Mouse (Mus musculus): ENCODE data around the gene Pacrg.

The Pacrg gene

DNA sequence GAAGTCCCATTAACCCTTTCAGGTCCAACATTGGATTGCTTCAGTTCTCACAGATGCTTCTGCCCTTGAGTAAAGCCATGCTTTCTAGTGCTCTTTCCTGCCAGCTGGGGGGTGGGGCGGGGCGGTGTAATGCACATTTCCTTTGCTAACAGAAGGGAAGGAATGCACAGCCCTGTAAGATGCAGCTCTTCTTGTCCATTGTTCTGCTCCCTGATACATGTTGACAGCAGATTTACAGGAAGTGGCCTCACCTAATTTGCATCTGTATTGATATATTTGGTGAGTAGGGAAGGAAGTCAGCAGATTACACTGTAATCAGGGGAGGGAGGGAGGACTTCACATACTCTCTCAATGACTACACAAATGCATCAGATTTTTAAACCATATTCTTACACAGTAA, 100.0 kb downstream of the Pacrg start:
- DNase-seq (ENCODE audit: low spot score): no peak

DNA sequence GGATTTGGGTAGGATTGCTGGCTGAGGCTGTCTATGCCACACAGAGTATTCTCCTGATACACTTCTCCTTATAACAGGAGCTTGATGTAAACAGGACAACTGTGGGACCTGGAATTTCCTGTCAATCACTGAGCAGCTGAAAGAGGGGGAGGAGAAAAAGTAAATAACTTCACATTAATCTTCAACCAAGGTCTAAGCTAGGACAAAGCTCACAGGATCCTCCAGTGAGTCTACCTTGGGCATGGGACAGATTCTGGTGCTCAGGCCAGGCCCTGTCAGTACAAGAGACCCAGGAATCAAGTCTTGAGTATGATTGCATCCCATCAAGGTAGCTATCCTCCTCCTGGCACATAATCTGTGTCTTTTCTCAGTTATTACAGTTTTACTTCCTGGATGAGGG, 102.1 kb downstream of the Pacrg start:
- no peak for DNase-seq (ENCODE audit: low spot score)

DNA sequence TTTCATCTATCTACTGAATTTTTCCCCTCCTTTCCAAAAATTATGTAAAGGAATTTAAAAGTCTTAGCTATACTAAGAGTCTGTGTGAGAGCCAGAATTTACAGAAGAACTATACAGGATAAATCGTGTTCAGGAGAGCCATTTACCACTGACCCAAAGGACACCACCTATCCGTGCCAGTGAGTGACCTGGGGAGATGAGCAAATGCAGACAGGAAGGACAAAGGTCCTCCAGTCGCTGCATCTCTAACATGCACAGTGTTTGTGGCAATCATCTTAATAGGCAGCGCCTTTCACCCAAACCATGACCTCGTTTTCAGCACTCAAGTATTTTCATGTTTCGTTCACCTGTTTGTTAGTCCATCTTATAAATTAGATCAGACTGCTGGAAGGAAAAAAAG, 105.4 kb downstream of the Pacrg start:
- DNase-seq (ENCODE audit: low spot score): no peak

DNA sequence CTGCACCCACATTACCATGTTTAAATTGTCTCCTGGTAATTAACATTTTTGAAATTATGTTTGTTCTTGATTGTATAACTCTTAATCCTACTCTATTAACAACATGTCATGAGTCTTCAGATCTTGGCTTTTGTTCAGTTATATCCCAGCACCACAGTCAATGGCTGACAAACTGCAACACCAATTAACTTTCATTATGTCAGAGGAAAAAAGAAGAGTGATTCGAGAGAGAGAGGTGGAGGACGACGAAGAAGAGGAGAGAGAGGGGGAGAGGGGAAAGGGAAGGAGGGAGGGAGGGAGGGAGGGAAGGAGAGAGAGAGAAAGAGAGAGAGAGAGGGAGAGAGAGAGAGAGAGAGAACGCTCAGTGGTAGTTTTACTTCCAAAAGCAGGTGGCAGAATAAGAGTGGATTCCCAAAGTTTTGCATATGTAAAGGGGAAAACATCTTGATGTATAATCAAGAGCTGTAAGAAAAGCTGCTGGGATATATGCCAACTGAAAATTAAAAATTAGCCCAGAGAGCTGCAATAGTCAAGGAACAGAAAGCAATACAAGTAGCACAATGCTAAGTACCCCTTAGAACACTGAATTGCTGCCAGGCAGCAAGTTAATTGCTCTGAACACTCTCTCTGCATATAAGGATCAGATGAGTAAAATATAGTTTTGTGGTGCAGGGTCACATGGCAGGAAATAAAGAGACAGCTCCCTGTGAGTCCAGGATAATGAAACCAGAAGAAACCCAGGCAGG, 107.6 kb downstream of the Pacrg start:
- peak; percentile 36 for DNase-seq (ENCODE audit: low spot score)

DNA sequence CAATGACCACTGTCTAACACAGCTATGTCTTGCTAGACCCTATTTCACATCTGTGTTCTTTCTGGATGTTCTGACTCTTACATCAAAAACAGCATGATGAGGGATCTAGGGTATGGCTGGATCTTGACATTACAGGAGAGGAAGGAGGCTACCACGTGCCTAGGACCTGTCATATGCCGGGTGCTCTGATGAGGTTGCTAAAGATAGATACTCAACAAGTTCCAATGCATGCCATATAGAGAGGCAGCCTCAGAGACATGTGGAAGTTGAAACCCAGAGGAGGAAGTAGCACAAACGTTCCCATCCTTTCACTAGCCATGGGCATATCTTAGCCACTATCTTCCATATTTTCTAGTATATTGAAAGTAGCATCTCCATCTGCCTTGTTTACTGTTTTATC, 115.3 kb downstream of the Pacrg start:
- no peak for DNase-seq (ENCODE audit: low spot score)

DNA sequence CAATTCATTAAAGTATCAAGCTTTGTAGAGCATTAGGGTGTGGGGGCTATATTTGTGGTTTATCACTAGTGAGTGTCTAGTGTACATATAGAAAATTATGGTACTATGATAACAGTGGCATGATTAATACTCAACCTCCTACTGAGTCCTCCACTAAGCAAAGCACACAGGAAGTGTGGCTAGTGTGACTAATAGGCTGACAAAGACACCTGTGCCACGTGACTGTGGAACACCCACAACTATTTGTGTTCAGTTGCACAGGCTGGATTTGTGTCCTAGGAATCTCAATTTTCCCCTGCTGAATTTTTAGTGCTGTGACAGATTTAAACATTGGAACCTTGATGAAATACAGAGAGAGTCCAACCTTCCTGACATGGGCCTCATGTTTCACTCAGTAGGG, 118.5 kb downstream of the Pacrg start:
- no peak for DNase-seq (ENCODE audit: low spot score)

DNA sequence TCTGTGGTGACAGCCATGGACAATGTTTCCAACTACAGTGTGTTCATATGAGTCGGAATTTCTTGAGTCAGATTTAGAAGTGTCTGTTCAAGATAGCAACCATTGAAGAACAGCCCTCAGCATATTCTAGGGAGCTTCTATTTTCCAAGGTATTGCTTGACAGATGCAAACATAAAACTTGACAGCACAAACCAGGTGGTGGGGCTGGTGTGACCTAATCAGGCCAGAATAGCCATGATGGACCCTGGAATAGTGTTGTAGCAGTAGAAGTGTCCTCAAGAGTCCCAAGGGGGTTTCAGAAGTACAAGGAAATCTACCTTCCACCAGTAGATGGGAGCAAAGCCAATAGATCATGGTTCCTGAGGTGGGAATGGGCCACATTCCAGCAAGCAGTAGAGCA, 123.0 kb downstream of the Pacrg start:
- DNase-seq (ENCODE audit: low spot score): no peak

DNA sequence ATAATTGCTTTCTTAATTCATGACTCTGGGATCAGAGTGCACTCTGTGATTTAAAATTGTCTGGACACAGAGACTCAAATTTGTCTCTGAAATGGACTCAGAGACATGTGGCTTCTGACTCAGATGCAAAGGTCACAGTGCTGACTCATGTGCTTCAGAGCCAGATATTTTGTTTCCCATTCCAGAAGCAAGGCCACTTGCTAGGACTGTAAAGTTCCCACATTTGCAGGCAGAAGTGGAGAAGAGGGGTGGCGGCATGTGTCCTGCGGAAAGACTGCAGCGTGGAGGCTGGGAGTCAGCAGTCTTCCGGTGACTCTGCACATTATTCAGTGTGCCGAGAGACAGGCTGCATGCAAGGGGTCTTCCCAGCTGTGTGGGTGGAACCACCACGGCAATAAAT, 137.3 kb downstream of the Pacrg start:
- no peak for DNase-seq (ENCODE audit: low spot score)

DNA sequence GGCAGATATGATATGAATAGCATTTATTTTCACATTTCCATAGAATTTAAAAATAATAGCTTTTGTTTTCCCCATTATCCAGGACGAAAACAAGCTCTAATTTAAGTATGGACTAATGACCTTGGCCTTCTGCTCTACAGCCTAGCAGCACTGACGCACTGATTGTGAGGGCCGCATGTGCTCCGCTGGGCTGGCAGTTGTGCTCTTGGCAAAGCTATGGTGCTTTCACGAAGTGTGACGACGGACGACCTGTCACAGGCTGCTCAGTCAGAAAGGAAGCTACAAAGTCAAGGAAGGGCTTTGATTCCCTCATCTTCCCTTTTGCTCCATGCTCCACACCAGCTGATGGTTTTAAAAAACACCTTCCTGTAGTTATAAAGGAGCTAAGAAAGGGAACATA, 142.1 kb downstream of the Pacrg start:
- no peak for DNase-seq (ENCODE audit: low spot score)

DNA sequence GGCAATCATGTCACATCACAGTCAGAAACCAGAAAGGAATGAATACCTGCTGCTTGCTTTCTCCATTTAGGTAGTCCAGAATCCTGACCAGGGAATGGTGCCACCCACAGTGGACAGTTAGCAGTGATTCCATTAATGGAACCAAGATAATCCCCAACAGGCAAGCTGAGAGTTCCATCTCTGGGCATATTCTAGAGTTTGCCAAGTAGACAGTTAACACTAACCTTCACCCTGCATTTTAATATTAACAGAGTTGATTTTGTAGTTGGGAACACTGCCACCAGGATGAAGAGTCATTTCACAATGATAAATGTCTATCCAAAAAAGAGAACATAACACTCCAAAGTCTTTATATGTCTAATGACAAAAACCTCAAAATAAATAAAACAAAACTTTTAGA, 144.7 kb downstream of the Pacrg start:
- no peak for DNase-seq (ENCODE audit: low spot score)

DNA sequence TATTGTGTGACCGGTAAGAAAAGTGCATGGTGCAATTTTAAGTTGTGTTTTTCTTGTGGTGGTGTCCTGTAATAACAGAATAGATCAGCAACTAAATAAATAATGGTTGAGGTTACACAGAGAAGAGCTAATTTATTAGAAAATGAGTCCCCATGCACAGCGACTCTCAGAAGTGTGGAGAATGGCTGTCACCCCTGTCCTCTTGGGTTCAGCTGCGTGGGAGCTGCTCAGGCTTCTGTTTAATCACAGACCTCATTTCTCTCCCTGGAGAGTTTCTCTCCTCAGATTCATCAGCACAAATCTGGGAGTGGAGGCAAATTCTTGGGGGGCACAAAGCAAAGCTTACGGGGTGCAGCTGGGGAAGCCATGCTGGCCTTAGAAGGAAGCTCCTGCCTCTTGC, 163.0 kb downstream of the Pacrg start:
- no peak for DNase-seq (ENCODE audit: low spot score)

DNA sequence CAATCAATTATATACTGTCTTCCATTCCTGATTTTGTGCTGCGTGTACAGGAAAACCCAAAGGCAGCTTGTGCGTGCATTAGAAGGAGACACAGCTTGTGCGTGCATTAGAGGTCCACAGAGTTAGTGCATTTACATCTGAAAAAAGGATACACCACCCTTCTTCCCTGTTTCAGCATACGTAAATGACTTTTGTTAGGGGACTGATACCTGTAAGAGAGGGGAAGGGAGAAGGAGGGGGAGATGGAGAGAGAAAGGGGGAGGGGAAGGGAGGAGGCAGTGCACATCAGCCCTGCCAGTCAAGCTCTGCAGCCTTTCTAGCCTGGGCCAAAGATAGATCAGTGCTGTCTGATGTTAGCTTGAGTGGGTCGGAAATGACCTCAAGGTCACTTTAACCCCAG, 164.6 kb downstream of the Pacrg start:
- DNase-seq (ENCODE audit: low spot score): no peak

DNA sequence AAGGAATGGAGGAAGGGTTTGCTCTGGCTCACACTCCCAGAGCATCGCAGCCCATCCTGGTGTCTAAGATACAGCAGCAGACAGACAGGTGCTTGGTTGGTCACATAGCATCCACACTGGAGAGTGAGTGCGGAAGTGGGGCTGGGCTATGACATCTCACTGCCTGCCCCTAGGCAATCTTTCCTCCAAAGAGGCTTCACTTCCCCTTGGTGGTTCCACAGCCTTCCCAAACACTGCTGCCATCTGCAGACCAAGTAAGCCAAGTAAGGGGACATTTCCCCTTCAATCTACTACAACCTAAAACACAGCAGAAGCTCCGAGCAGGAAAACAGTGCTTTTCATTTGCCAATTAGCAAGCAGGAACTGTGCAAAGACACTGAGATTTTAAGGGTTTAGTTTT, 165.1 kb downstream of the Pacrg start:
- DNase-seq (ENCODE audit: low spot score): no peak

DNA sequence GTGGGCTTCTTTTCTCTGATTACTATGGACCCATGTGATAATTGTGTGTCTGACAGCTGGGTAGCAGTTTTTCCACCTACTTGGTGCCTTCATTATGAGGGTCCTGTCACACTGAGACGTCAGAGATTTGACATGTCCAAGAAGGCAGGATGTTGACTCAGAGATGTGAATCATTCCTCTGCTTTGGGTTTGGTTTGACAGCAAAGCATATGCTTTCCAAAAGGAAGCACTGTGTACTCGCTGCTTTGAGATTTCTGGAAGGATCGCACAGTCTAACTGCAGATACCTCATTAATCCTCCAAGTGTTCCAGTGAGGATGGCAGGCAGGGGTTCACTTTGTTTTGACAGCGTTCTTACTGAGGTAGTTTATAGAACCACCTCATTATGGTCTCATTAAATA, 178.8 kb downstream of the Pacrg start:
- DNase-seq (ENCODE audit: low spot score): no peak

DNA sequence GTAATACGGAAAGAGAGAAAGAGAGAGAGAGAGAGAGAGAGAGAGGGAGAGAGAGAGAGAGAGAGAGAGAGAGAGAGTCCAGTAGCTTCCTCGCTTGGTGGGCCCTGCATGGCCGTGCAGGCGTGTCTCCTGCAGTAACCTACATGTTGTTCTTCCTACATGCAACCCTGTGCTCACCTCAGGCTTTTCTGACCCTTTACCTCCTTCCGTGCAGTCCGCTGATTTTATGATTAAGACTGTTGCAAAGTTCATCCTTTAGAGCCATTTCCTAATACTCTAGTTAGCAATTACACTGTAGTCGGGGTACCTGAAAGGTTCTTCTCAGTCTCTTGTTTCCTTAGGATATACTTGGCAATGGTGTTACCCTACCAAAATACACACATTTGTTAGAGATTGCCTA, 196.5 kb downstream of the Pacrg start:
- no peak for DNase-seq (ENCODE audit: low spot score)

DNA sequence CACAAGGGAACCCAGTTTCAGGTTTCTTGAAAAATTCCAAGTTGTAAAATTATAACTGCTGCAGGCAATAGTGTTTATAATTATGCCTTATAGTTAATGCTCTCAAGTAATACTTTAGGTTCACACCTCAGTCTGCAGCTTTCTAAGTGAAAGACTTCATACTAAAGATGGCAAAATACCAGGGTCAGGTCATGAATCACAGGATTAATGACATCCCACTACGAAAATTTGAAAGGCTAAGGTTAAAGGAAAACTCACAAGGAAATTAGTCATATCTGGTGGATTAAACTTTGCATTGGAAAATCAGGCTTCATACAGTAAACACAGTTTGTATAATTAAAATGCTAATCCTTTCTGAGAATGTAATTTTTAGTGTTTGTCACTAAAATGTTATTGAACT, 200.3 kb downstream of the Pacrg start:
- no peak for DNase-seq (ENCODE audit: low spot score)

DNA sequence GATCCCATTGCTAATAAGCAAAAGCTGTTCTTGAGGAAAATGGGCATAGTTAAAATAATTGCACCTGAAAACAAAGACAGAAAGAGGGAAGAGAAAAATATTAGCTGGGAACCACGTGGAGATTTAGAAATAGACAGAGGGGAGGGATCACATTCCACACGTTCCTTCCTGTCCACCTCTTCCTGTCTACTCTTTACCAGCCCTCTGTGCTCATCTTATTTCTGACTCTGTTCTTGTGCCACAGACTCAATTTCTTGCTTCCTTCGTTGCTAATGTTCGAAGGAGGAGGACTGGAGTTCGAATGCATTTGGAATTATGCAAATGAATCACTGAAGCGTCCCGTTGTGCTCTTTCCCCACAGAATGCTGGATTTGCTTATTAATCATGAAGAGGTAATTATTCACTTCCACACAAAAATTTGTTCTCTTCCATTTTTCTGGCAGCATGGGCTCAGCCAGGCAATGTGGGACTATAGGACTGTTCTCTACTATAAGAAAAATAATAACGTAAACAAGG, 204.1 kb downstream of the Pacrg start:
- DNase-seq (ENCODE audit: low spot score): no peak

DNA sequence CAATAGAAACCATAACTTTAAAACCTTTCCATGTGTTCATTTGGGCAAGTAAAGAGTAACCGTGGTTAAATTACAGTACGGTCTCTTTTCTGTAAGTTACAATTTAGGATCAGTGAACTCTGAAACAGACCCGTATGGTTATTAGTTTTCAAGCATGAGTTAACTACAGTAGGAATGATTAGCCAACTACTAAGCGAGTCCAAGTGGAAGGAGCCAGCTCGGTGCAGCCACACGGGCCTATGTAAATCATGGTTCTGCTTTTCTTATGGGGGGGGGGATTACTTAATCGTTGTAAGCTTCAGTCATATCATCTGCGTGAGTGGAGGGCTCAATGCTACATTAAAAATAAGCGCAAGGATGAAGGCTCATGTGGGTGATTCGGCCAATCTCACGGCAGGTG, 204.6 kb downstream of the Pacrg start:
- no peak for DNase-seq (ENCODE audit: low spot score)

DNA sequence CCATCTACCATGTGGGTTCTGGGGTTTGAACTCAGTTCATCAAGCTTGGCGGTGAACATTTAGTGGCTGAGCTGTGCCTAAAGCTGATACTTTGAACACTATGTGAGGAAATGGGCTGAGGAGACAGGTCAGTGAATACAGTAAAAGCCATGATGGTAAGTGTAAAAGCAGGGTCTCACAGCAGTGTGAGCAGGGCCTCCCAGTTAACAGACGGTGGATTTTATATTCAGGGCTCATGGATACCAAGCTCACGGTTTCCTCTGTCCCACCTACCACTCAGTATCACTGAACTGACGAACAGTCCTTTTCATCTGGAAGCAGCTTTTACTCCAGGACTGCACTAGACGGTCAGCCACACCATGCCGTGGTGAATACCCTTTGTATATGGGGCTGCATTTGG, 205.1 kb downstream of the Pacrg start:
- no peak for DNase-seq (ENCODE audit: low spot score)

DNA sequence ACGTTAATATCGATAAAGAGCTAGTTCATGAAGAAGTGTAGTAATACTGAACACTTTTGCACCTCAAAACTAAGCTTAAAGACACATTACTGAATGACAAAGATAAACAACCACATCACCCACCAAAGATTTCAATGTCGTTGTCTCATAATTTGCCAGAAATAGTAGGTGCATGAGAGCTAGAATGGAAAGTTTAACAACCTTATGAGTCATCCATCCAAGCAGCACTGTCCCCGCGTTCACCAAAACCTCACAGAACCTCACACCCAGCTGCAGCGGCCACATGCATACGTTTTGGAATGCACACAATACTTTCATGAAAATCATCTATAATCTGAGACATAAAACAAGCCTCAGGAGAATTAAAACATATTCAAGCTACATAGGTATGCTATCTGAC, 206.3 kb downstream of the Pacrg start:
- no peak for DNase-seq (ENCODE audit: low spot score)

DNA sequence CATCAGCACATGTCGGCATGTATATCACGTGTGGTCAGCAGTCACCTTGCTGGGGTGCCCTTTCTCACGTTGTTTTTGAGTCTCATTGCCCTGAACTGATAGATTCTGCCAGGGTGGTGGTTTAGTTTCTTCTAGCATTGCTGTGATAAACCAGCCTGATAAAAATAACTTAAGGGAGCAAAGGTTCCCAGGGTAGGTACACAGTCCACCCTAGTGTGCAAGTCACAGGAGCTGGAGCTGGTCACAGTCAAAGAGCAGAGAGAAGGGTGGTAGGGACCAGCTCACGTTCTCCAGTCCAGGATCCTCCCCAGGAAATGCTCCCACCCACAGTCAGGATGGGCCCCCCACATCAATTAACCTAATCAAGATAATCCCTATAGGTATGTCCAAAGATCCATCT, 211.9 kb downstream of the Pacrg start:
- no peak for DNase-seq (ENCODE audit: low spot score)

DNA sequence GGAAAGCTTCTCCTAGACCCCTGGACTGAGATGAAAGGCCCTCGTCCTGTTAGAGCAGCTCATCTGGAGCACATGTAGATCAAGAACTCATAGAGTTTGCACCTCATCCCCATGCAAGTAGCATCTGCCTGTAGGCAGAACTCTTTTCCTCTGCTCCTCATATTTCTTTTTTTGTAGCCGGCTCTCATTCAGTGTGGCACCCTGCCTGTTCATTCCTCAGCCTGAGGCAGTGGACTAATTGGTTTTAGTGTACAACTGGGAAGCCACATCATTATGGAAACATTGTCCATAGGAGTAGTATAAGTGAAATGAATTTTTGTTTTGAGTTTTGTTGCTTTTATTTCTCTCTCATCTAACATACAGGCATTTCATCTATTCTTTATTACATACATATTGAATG, 212.6 kb downstream of the Pacrg start:
- DNase-seq (ENCODE audit: low spot score): no peak

DNA sequence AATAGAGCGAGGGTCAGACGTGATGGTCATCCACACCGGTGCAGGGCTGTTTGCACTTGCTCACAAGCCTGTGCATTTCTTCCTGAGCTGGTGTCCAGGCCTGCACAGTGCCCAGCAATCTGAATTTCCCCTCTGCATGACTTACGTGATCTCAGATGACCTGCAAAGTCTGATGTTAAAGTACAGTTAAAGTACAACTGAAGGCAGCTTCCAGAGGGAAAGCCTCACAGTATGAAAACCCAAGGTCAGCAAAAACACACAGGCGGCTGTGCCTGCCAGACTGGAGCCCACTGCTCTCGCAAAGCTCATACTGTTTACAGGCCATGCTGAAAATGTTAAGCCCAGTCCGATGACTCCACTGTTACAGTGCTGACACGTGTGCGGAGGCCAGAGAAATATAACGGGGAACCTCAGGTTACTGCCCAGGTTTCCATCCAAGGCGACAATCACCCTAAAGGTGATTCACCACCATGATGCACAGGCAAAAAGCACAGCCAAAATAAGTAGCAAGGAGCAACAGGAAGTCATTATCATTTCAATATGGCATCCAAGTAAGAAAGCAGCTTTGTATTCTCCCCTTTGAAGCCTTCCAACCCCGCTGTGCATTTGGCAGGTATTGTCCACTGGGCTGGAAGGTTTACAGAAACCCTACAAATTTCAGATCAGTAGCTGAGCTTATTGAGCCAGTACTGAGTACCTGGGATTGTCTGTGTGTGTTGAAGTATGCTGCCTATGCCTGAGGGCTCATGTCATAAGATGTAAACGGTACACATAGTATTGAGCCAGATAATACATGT, 213.6 kb downstream of the Pacrg start:
- DNase-seq (ENCODE audit: low spot score): no peak
